Mouse (Mus musculus) adrenal gland, adult (tissue): Measurements from ENCODE around the gene Mta2.
A peak's percentile ranks its signal among the peaks of the same experiment; 100 is the strongest.

Source experiments
- DNase-seq, 2 experiments: peaks; one replicate each; pipeline ENCODE4 v3.0.0; 2022 to 2023; ENCODE audit warnings: low spot score in 1 of 2; ENCODE audit not compliant: inconsistent age in 2 of 2

The Mta2 gene

GRCm38 (mm10) chr19:8941515-8942217 is at the start of gene Mta2:
TSS of gene Mta2 (plus strand) at chr19:8941875.
- DNase-seq: peak; percentile 96 to 99

GRCm38 (mm10) chr19:8892829-8893766 is 48.6 kb upstream of the Mta2 start, which contains the start of gene Ints5:
TSS of gene Ints5 (plus strand) at chr19:8893005.
- peak; percentile 86 to 96 for DNase-seq

- no peak for DNase-seq
Measured at GRCm38 (mm10) chr19:8895397-8895960, 46.2 kb upstream of the Mta2 start.

GRCm38 (mm10) chr19:8896231-8896630 is 45.4 kb upstream of the Mta2 start:
- peak in 1 of 2 experiments; percentile 20 for DNase-seq

GRCm38 (mm10) chr19:8897211-8897864 is 44.3 kb upstream of the Mta2 start:
- peak in 1 of 2 experiments; percentile 73 for DNase-seq

GRCm38 (mm10) chr19:8897865-8898495 is 43.7 kb upstream of the Mta2 start, which contains the start of gene Ganab:
TSS of gene Ganab (plus strand) at chr19:8898071.
- DNase-seq: peak; percentile 97 to 98

- DNase-seq: no peak
Measured at GRCm38 (mm10) chr19:8898576-8898975, 43.1 kb upstream of the Mta2 start.

GRCm38 (mm10) chr19:8899079-8899478 is 42.6 kb upstream of the Mta2 start:
- peak in 1 of 2 experiments; percentile 51 for DNase-seq

- DNase-seq: no peak
Measured at GRCm38 (mm10) chr19:8903412-8903811, 38.3 kb upstream of the Mta2 start.

GRCm38 (mm10) chr19:8908531-8908930 is 33.1 kb upstream of the Mta2 start:
- no peak for DNase-seq

- DNase-seq: no peak
Measured at GRCm38 (mm10) chr19:8911810-8912209, 29.9 kb upstream of the Mta2 start.

- DNase-seq: no peak
Measured at GRCm38 (mm10) chr19:8914212-8914611, 27.5 kb upstream of the Mta2 start.

GRCm38 (mm10) chr19:8919000-8919399 is 22.7 kb upstream of the Mta2 start:
- no peak for DNase-seq

GRCm38 (mm10) chr19:8919684-8920072 is 22.0 kb upstream of the Mta2 start:
- DNase-seq: no peak

GRCm38 (mm10) chr19:8920073-8920736 is 21.5 kb upstream of the Mta2 start, which contains the start of gene B3gat3:
TSS of gene B3gat3 (plus strand) at chr19:8920374.
- DNase-seq: peak; percentile 98 to 99

- DNase-seq: peak; percentile 32 to 85
Measured at GRCm38 (mm10) chr19:8920836-8921291, 20.8 kb upstream of the Mta2 start.

- DNase-seq: peak in 1 of 2 experiments; percentile 17
Measured at GRCm38 (mm10) chr19:8921741-8922140, 19.9 kb upstream of the Mta2 start.

- peak in 1 of 2 experiments; percentile 18 for DNase-seq
Measured at GRCm38 (mm10) chr19:8926766-8927165, 14.9 kb upstream of the Mta2 start.

GRCm38 (mm10) chr19:8927891-8928525 is 13.7 kb upstream of the Mta2 start:
- peak; percentile 21 to 50 for DNase-seq
